Mouse (Mus musculus): ENCODE results near the gene Kel.

Gene Kel

GRCm38 (mm10) chr6:41653173-41653572 is 51.0 kb downstream of the Kel start:
- no peak for DNase-seq (ENCODE audit: extremely low read depth, insufficient read length, low spot score)

- no peak for DNase-seq (ENCODE audit: extremely low read depth, insufficient read length, low spot score)
Measured at GRCm38 (mm10) chr6:41646672-41647071, 57.5 kb downstream of the Kel start.

- no peak for DNase-seq (ENCODE audit: extremely low read depth, insufficient read length, low spot score)
Measured at GRCm38 (mm10) chr6:41646220-41646619, 57.9 kb downstream of the Kel start.

- DNase-seq (ENCODE audit: extremely low read depth, insufficient read length, low spot score): no peak
Measured at GRCm38 (mm10) chr6:41643227-41643626, 60.9 kb downstream of the Kel start.

- DNase-seq (ENCODE audit: extremely low read depth, insufficient read length, low spot score): no peak
Measured at GRCm38 (mm10) chr6:41642765-41643164, 61.4 kb downstream of the Kel start.

- no peak for DNase-seq (ENCODE audit: extremely low read depth, insufficient read length, low spot score)
Measured at GRCm38 (mm10) chr6:41641173-41641866, 62.8 kb downstream of the Kel start.

GRCm38 (mm10) chr6:41640449-41640848 is 63.7 kb downstream of the Kel start:
- no peak for DNase-seq (ENCODE audit: extremely low read depth, insufficient read length, low spot score)

GRCm38 (mm10) chr6:41637927-41638506 is 66.1 kb downstream of the Kel start:
- no peak for DNase-seq (ENCODE audit: extremely low read depth, insufficient read length, low spot score)

- no peak for DNase-seq (ENCODE audit: extremely low read depth, insufficient read length, low spot score)
Measured at GRCm38 (mm10) chr6:41637393-41637792, 66.7 kb downstream of the Kel start.
